Mouse (Mus musculus): Measurements from ENCODE around the gene Slc35g2.

- no peak for TF ChIP-seq CTCF (IDR thresholded peaks at IDR 0.05)
- no peak for TF ChIP-seq EP300 (IDR thresholded peaks at IDR 0.05; ENCODE audit: insufficient read depth, low read depth, low read length)
- no peak for TF ChIP-seq POLR2A (IDR thresholded peaks at IDR 0.05; ENCODE audit: insufficient read depth, low read depth, low read length)
Observed at GRCm38 (mm10) chr9:100590462-100590861, 19.6 kb upstream of the Slc35g2 start.

All from heart, adult 2 months (tissue).